Mouse (Mus musculus): ENCODE measurements at regions not wholly inside any gene's neighbourhood (a gene's known extent, or its start where the extent isn't known, plus 50 kb on each side); places are given as distances from the start of the nearest gene placed in this dataset.

- TF ChIP-seq POLR2A (IDR thresholded peaks at IDR 0.05; ENCODE audit: insufficient read depth, low read depth, low read length) (no peak), CTCF (IDR thresholded peaks at IDR 0.05) (no peak), EP300 (IDR thresholded peaks at IDR 0.05; ENCODE audit: insufficient read depth, low read depth, low read length) (no peak)
These were observed 474.2 kb upstream of the Adgrl2 start for GRCm38 (mm10) chr3:149464603-149465002.
